Mouse (Mus musculus) kidney, postnatal 36 days (tissue): Measurements from ENCODE around the gene Tsc1.

Experiments used
- DNase-seq, 2 experiments: peaks; one replicate each; pipeline ENCODE4 v3.0.0; 2021 to 2022; ENCODE audit warnings: mixed read lengths in 2 of 2

The Tsc1 gene

DNA sequence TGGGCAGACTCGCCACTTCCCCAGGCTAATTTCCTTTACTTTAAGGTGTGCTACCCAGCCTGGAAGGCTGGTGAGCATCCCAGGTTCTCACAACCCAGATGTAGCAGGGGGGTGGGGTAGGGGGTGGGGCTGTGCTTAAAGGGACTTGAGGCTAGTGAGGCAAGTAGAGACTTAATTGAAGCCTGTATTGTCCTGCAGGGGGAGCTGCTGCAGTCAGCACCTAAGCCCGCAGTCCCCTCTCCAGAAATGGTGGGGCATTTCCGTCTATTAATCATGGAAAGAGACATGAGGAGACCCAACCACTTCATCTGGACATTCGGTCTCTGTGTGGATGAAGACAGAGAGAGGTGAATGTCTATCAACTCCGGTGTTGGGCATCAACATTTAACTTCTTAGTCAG is 24.7 kb upstream of the Tsc1 start:
- peak in 1 of 2 experiments; percentile 42 for DNase-seq

DNA sequence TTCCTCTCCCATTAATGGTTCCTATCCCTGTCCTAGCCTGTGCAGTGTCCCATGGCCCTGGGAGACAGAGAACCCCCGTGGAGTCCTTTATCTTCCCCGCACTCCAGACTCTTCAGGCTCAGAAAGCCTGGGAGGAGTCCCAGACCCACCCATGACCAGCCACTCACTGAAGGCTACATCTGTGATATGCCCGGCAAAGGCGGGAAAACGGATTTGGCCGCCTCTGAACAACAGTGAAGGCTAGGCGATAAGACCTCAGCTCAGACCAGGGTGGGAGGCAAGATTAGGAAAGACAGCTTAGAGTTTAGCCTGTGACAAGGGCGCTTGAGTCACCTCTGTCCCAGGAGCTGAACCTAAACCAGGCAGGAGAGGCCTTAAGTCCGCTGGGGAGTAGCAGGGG is 24.2 kb upstream of the Tsc1 start:
- no peak for DNase-seq

DNA sequence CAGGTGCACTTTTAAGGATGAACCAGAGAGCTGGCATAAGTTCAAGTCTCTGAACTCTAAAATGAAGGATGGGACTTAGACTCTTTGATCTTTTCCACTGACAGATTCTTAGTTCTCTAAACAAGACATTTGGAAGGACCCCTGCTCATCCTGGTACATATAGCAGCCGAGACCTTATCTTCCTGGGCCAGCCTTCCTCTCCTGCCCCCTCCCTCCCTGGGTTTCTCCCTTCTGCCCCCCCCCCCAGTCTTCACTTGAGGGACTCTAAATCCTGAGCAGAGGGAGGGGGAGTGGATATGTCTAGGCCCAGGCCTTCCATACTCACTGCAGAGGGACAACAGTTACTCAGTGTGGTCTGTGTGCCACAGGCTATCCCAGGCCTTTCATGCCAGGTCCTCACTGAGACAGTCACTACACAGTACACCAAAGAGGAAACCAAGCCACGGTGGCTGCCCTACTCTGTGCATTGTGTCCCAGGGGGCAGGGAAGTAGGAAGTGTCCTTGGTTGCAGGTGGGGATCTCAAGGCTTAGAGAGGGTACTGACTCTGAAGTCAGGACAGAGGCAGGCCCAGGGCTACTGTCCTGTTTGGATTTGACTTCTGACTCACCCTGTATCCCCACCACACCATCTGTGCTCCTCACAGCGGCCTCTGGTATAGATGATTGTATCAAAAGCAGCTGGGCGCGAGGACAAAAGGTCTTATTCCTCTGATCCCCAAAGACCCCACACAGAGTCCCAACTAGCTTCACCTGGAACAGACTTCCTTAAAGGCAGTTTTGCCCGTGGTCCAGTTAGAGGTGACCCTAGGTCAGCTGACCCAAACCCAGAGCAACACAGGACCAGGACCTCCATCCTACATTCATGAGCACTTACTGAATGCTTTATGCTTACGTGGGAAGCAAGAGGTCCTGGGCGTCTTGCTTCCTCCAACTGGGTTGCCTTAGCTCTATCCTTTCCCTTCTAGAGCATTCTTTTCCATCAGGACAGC is 23.2 kb upstream of the Tsc1 start:
- no peak for DNase-seq

DNA sequence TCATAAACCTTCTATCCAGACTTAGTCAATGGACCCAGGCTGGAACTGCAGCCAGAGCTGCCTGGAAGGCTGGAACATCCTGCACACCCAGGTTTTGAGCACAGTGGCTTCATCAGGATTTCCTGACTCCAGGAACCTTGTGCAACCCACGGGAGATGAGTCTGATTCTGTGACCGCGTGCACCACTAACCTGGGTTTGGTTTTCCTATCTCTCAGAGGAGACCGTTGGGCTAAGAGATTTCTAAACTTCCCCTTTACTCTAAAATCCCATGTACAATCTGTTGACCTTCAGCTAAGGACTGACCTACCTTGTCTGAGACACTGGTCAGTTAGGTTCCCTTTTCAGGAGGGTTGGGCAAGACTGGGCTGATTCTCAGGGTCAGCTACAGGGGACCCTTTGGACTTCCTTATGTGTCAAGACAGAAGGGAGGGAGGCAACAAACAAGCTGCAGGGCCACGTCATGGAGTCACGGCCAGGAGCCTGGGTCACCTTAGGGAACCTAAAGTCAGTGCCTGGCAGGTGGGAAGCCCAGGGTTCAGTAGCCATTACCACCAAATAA is 22.2 kb upstream of the Tsc1 start:
- no peak for DNase-seq

DNA sequence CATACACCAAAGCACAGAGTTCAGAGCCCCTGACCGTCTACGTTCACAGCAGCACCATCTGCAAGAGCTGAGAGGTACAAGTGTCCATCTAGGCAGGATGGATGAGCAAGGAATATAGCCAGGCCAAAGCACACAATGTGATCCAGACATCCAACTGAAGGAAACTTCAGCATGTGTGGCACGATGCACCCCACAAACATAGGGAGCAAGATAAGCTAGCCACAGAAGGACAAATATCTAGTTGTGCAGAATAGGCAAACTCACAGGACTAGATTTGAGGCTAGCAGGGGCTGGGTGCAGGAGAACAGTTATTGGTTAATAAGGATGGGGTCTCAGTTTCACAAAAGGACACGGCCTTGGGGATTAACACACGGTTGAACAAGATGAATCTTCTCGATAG is 21.7 kb upstream of the Tsc1 start:
- no peak for DNase-seq

DNA sequence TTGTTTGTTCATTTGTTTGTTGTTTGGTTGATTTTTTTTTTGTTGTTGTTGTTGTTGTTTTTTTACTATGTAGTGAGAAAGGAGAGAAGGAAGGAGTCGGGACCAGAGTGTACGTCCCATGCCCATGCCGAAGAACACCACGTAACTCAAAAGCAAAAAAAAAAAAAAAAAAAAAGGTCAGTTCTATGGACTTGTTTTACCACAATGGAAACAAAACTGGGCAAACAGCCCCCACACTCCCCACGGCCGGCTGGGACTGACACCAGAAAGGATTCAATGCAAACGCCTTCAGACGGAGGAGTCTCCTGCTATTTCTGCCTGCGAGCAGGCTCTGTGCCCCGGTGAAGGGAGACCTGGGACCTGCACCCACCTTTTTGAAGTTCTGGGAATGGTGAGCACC is 20.5 kb upstream of the Tsc1 start:
- DNase-seq: no peak

DNA sequence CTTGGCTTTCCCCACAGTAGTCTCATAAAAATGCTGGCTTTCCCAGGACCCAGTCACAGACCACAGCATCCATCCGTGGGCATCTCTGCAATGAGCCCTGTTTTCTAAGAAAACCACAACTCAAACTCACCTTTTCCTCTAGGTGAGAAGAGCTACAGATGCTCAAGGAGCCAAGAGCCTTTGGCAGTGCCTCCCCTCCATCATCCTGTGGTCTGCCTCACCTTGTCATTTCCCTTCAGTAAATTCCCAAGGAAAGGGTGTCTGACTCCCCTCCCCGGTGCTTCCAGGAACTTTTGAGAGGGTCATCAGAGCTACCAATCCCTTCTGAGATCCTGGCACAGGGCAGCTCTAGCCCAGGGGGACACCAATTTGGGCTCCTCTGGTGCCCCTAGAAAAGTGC is 19.9 kb upstream of the Tsc1 start:
- DNase-seq: no peak

DNA sequence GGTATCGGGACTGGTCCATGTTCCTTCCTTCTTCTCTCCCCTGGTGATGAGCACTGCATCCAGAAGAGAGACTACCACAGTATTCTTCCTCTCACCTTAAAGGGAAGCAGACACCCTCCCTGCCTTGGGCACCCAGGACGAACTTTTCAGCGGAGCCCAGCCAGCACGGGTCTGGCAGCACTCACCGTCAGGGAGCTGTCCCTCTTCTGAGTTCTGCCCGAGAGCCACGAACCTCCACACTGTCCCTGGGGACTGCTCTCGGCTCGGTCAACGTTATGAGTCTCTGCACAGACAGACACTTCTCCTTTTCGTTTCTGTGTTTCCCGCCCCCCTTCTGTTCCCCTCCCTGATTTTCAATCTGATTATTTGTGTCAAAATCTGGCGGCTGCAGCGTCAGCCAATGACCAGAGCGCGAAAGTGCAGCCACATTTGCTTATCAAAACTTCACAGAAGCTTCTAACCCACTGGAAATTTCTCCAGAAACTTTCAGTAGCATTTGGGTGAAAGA is 19.3 kb upstream of the Tsc1 start, which contains the start of gene Gfi1b:
Gene Gfi1b (minus strand): TSS at position 319 of the 508 bp plus-strand sequence.
- peak in 1 of 2 experiments; percentile 15 for DNase-seq

DNA sequence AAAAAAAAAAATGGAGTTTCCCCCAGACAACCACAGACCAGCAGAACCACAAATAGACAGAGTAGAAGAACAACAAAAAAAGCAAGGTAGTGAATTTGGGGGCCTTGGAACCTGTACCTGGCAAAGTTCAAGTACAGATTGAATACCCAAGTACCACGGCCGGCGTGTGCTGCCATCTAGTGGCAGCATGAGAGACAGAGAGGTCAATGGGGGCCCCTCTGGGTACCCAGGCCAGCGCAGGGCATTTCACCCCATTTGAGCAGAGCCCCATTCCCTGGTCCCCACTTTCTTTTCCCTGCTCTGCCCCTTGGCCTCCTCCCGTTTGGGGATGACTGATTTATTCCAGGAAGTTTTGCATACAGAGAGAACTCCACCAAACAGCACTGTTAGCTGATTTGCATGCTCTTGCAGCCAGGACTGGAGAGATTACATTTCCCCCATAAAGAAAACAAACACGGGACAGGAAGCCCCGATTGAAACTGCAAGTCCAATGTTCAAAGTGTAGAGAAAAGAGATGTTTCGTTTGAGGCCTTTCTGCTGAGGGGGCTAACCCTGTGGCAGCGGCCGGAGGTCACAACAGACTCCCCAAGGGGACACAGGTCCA is 18.4 kb upstream of the Tsc1 start:
- DNase-seq: peak; percentile 30 to 76

DNA sequence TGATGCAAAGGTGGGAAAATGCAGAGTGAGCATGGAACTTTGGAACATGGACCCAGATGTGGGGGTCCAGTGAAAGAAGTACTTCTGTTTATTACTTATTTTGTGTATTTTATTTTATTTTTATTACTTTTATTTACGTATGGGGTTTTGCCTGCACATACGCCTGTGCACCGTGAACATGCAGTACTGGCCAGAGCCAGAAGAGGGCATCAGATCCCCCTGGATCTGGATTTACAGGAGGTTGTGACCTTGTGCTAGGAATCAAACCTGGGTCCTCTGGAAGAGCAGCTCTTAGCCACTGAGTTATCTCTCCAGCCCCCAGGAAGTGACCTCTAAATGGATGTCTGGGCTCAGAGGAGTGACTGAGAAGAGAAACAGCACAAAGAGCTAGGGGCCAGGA is 16.2 kb upstream of the Tsc1 start:
- DNase-seq: no peak

DNA sequence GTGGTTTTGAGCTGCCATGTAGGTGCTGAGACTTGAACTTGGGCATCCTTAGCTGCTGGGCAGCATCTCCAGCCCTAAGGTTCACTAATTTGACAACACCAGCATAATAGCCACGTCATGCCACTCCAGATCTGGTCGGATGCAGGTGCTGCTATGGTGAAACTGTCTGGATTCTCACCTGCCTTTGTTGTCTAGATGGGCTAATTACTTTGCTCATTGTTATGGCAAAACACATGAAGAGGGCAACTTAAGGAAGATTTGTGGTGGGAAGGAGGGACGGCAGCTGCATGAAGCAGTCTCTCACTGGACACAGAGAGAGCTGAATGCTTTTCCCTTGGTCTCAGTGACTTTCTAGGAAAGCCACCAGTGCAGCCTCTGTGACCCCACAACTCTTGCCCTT is 15.0 kb upstream of the Tsc1 start:
- DNase-seq: no peak

DNA sequence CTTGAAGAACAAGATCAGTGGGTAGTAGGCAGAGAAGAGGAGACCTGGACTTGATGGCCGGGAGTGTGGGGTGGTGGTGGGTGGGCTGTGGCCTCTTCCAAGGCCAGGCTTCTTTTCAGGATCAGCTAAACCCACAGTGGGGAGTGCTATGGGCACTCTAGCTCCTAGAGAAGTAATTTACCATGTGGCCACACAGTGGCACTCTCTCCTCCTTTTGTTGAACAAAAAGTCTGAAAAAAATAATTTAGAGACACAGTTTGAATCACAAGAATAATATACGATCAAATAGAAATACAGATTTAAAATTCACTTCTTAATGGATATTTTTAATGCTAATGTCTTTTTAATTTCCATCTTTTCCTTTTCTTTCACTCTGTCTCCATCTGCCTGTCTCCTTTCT is 13.0 kb upstream of the Tsc1 start:
- peak in 1 of 2 experiments; percentile 58 for DNase-seq

DNA sequence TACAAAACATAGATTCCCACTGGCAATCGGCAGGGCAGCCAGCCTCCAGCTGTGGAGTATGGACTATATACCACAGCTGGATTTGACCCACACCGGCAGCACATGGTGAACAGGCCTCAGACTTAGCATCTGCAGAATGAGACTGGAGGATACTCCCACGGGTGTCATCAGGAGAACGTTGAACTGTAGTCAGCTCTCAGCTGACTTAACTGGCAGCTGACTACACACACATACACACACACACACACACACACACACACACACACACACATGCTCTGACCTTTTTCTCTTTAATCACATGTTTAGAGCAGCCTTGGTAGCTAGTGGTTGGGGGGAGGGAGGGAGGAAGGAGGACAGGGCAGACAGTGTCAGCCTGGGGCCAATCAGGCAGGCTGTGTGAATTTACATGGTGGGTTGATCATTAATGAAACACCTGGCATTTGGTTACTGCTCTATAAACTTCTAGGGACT is 11.1 kb upstream of the Tsc1 start:
- peak; percentile 71 to 88 for DNase-seq

DNA sequence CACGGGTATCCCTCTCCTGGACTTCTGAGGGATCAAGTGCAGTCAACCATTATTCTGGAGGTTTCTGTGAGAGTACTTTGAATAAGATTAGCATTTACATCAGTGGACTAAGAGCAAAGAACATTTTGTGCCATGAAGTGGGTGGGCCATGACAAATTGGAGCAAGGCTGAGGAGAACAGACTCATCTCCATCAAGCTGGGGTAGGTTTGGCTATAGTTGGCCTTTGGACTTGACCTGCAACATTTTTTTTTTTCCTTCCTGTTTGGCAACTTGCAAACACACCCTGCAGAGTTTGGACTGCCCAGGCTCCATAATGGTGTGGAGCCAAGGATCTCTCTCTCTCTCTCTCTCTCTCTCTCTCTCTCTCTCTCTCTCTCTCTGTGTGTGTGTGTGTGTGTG is 8.4 kb upstream of the Tsc1 start:
- peak; percentile 37 to 64 for DNase-seq

DNA sequence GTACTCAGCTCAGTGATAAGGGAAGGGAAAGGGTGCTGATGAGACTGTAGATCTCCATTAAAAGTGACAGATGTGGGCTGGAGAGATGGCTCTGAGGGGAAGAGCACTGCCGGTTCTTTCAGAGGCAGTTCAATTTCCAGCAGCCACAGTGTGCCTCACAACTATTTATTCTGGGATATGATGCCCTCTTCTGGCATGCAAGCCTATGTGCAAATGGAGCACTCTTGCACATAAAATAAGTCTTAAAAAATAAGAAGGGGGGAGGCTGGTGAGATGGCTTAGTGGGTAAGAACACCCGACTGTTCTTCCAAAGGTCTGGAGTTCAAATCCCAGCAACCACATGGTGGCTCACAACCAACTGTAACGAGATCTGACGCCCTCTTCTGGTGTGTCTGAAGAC is 7.9 kb upstream of the Tsc1 start:
- no peak for DNase-seq

DNA sequence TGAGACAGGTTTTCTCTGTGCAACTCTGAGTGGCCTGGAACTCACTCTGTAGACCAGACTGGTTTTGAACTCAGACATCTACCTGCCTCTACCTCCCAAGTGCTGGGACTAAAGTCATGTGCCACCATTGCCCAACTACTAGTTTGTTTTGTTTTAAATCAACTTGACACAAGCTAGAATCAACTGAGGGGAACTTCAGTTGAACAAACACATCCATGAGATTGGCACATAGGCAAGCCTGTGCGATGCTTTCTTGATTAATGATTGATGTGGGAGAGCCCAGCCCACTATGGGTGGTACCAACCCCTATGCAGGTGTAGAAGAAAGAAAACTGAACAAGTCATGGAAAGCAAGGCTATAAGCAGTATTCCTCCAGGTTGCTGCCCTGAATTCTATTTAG is 5.8 kb upstream of the Tsc1 start:
- no peak for DNase-seq

DNA sequence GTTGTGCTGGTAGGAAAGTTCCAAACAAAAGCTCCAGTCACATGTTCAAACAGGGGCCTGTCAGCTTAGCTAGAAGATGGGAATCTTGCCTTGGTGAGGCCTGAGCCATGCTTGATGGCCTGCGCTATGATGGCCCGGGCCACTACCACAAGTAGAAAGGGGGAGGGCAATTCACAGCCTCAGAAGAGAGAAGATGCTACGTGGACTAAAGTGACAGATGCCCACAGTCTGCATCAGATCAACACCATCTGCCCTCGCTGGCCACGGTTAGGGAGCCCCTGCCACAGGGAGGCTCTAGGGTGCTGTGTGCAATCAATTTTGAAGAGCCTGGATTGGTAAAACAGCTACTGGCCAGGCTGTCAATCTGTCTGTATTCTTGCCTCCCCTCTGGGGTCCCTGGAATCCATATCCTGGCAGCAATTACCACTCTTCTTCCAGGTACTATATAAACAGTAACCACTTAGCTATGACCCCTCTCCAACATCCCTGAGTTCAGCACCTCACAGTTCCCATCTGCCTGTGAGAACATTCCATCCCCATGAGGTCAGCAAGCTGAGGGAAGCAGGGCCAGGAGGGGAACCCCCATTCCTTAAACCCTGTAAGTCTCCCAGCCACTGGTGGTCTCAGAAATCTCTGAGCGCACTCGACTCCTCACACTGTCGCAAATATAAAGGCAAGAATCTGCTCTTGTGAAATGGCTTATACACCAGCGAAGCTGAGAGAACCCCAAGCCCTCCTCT is 3.8 kb upstream of the Tsc1 start:
- DNase-seq: no peak

DNA sequence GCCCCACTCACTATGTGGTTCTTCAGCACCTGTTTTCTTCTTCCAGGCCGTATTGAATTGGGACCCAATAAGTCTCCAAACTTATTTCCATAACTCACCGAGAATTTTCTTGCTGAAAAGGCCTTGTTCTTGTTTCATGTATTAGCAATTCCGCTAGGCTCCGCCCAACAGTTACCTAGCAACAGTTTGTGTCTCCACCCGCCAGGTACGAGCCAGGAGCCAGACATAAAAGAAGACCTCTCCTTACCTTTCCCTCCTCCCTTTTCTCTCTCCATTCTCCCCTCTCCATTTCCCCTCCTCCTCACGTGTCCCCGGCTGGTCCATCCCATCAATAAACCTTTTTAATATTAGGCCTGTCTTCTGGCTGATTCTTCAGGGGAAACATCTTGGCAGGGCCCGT is 2.7 kb upstream of the Tsc1 start:
- DNase-seq: peak; percentile 31 to 54

DNA sequence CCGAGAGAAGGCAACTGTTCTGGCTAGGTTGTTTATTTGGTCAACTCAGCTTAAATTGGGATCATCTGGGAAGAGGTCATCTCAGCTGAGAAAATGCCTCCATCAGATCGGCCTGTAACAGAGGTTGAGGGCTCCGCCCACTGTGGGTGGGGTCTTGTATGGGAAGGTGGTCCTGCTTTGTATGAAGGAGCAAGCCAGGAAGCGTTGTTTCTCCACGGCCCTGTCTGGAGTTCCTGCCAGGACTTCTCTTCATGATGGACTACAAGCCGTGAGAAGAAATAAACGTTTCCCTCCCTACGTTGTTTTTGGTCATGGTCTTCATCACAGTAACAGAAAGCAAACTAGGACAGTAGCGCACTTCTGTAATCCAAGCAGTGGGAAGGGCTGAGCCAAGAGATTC is 2.1 kb upstream of the Tsc1 start:
- peak; percentile 30 to 56 for DNase-seq

DNA sequence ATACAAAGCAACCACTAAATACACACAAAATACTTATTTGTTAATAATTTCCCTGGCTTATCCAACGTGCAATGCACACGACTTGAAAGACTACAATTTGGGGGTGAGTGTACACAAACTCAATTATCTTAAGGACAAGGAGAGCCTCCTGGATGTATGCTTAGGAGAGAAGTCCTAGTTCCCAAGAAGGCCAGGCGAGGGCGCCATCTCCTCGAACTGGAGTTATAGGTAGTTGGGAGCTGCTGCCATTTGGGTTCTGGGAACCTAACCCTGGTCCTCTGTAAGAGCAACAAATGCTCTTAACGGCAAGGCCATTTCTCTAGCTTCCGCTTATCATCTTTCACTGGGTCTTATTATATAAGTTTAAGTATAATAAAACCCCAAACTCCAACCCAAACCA is 1.2 kb upstream of the Tsc1 start:
- DNase-seq: peak; percentile 18 to 63

DNA sequence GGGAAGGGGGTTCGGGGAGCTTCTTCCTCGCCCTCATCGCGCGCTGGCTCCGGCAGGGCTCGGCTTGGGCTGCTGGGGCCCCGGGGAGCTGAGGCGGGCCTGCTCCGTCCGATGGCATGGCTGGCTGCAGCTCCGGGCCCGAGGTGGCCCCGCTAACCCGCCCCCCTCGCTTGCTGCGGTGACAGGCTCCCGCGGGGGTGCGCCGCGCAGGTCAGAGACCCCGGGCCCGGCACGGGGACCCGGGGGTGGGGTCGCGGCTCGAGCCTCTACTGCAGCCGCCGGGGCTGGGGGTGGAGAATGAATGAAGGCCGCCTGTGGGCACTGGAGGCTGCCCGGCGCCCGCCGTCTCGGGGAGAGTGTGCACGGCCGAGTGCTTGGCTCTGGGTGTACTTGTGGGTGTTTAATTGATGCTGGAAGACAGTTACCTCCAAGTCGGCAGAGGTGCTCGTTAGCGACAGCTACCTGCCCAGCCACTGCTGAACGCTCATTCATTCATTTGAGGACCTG is 460 bp downstream of the Tsc1 start:
- DNase-seq: peak; percentile 13 to 45

DNA sequence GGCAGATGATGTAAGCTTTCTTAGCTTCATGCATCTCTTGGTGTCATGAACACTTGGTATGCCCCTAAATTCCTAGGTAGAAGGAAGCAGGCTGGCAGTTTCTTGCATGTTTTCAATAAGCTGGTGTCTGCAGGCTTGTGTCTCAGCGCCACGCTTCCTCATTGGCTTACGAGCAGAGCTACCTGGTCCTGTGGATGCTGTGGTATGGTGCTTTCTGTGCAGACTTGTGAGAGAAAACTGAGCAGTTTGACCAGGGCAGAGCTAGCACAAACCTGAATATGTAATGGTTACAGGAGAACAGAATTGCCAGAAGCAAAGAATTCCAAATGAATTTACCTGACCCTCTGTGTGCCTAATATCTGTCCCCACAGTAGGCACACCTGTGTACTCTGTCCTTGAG is 2.1 kb downstream of the Tsc1 start:
- peak; percentile 19 to 27 for DNase-seq

DNA sequence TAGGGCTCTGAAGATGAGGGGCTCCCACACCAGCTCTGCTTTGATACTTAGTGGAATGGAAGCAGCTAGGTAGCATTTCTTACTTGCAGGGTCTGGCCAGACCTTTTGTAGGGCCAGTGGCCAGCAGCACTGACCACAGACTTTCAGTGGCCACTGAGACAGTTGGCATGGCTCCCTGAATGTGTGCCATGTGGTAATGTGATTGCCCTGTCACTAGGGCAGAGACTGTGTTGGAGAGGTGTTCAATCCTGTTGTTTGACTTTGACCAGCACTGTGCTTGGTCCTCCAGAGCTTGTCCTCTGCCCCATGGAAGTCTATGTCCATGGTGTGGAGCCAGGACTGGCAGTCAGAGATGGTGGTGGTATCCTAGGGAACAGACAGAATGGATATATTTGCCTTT is 9.5 kb downstream of the Tsc1 start:
- DNase-seq: peak; percentile 62 to 76
